Mouse (Mus musculus): Measurements from ENCODE around the gene Wif1.

Wif1 gene

GRCm38 (mm10) chr10:121033826-121034568, at the start of gene Wif1:
TSS of gene Wif1 (plus strand) at chr10:121033960.
- no peak for DNase-seq (ENCODE audit: low read depth, low spot score)

GRCm38 (mm10) chr10:121002135-121002534, 31.6 kb upstream of the Wif1 start:
- no peak for DNase-seq (ENCODE audit: low read depth, low spot score)

GRCm38 (mm10) chr10:121011496-121011895, 22.3 kb upstream of the Wif1 start:
- DNase-seq (ENCODE audit: low read depth, low spot score), result no peak

GRCm38 (mm10) chr10:121016291-121016690, 17.5 kb upstream of the Wif1 start:
- DNase-seq (ENCODE audit: low read depth, low spot score), result no peak

GRCm38 (mm10) chr10:121016711-121017503, 16.9 kb upstream of the Wif1 start:
- DNase-seq (ENCODE audit: low read depth, low spot score), result no peak

GRCm38 (mm10) chr10:121022951-121023350, 10.8 kb upstream of the Wif1 start:
- DNase-seq (ENCODE audit: low read depth, low spot score), result no peak

- no peak for DNase-seq (ENCODE audit: low read depth, low spot score)
Observed at GRCm38 (mm10) chr10:121031802-121032201, 2.0 kb upstream of the Wif1 start.

GRCm38 (mm10) chr10:121033128-121033791, 500 bp upstream of the Wif1 start:
- DNase-seq (ENCODE audit: low read depth, low spot score), result no peak

GRCm38 (mm10) chr10:121034569-121034947, 798 bp downstream of the Wif1 start:
- no peak for DNase-seq (ENCODE audit: low read depth, low spot score)

- DNase-seq (ENCODE audit: low read depth, low spot score), result no peak
Observed at GRCm38 (mm10) chr10:121038556-121039284, 5.0 kb downstream of the Wif1 start.

- no peak for DNase-seq (ENCODE audit: low read depth, low spot score)
Observed at GRCm38 (mm10) chr10:121040911-121041310, 7.2 kb downstream of the Wif1 start.

- DNase-seq (ENCODE audit: low read depth, low spot score), result no peak
Observed at GRCm38 (mm10) chr10:121047440-121047839, 13.7 kb downstream of the Wif1 start.

- no peak for DNase-seq (ENCODE audit: low read depth, low spot score)
Observed at GRCm38 (mm10) chr10:121052076-121052475, 18.3 kb downstream of the Wif1 start.

GRCm38 (mm10) chr10:121055452-121056188, 21.9 kb downstream of the Wif1 start:
- no peak for DNase-seq (ENCODE audit: low read depth, low spot score)

- no peak for DNase-seq (ENCODE audit: low read depth, low spot score)
Observed at GRCm38 (mm10) chr10:121056823-121057222, 23.1 kb downstream of the Wif1 start.

GRCm38 (mm10) chr10:121059043-121060003, 25.6 kb downstream of the Wif1 start:
- DNase-seq (ENCODE audit: low read depth, low spot score), result no peak

GRCm38 (mm10) chr10:121061336-121061835, 27.6 kb downstream of the Wif1 start:
- no peak for DNase-seq (ENCODE audit: low read depth, low spot score)

- no peak for DNase-seq (ENCODE audit: low read depth, low spot score)
Observed at GRCm38 (mm10) chr10:121062704-121063103, 28.9 kb downstream of the Wif1 start.

- no peak for DNase-seq (ENCODE audit: low read depth, low spot score)
Observed at GRCm38 (mm10) chr10:121067416-121067951, 33.7 kb downstream of the Wif1 start.

Data from telencephalon, adult 2 months (tissue).